Mouse (Mus musculus) liver, postnatal 0 days (tissue): ENCODE results near the gene Mybbp1a. TPM values are rescaled to one million over a fixed set of nuclear protein-coding genes. Genes with fewer than 3 reads are reported as not detected.
A peak's percentile ranks its signal among the peaks of the same experiment; 100 is the strongest.

Experiments used
- ATAC-seq: fragments of 200-750 bp; cut with Nextera tagmentation; 2 replicates; pipeline ENCODE4 v1.8.0; 2017; ENCODE audit warnings: mild to moderate bottlenecking, moderate library complexity
- DNase-seq: peaks from one replicate; pipeline ENCODE4 v3.0.0-alpha.2; 2016
- H3K27ac ChIP-seq: fragments of 300-500 bp; sonication (generic); 2 replicates; pipeline ENCODE4 v1.5.1; 2014; ENCODE audit warnings: antibody characterized with exemption, moderate library complexity, mild to moderate bottlenecking, low read depth
- H3K27me3 ChIP-seq: fragments of 300-500 bp; sonication (generic); 2 replicates; pipeline ENCODE4 v1.6.1; 2014; ENCODE audit warnings: low read length, control low read depth, mixed read lengths; ENCODE audit not compliant: insufficient read depth
- H3K36me3 ChIP-seq: fragments of 300-500 bp; sonication (generic); replicated peaks from 2 replicates; pipeline ENCODE4 v1.6.1; 2014; ENCODE audit warnings: mild to moderate bottlenecking, control low read depth, low read length, moderate library complexity, mixed read lengths; ENCODE audit not compliant: insufficient read depth
- H3K4me1 ChIP-seq: fragments of 300-500 bp; sonication (generic); 2 replicates; pipeline ENCODE4 v1.6.1; 2014; ENCODE audit warnings: antibody characterized with exemption, mild to moderate bottlenecking, control low read depth; ENCODE audit not compliant: insufficient read depth
- H3K4me2 ChIP-seq: fragments of 300-500 bp; sonication (generic); 2 replicates; pipeline ENCODE4 v1.6.1; 2014; ENCODE audit warnings: low read depth, mild to moderate bottlenecking, low read length, moderate library complexity, mixed read lengths
- H3K4me3 ChIP-seq: fragments of 300-500 bp; sonication (generic); 2 replicates; pipeline ENCODE4 v1.5.1; 2014; ENCODE audit warnings: low read depth, low read length
- H3K9ac ChIP-seq: fragments of 300-500 bp; sonication (generic); replicated peaks from 2 replicates; pipeline ENCODE4 v1.6.1; 2014; ENCODE audit warnings: mild to moderate bottlenecking, moderate library complexity
- H3K9me3 ChIP-seq: fragments of 300-500 bp; sonication (generic); 2 replicates; pipeline ENCODE4 v1.6.1; 2016; ENCODE audit warnings: mild to moderate bottlenecking, control low read depth, low read length, mixed read lengths
- CTCF ChIP-seq: sonication (generic); IDR thresholded peaks from 2 replicates; pipeline ENCODE4 v1.5.1; 2016; ENCODE audit warnings: antibody characterized with exemption, low read depth
- EP300 ChIP-seq: IDR thresholded peaks from 2 replicates; pipeline ENCODE4 v1.6.1; 2016; ENCODE audit warnings: antibody characterized with exemption, low read depth, mild to moderate bottlenecking
- WGBS: fragments of 180-500 bp; shearing (Covaris S2); extraction: QIAGEN DNeasy Blood & Tissue Kit; methylation state at CpG from one replicate; pipeline ENCODE4 v1.1.7; 2014; ENCODE audit not compliant: insufficient replicate concordance; 5-methylcytosine and 5-hydroxymethylcytosine counted together
- polyA plus RNA-seq: library from polyadenylated mRNA; unstranded; fragments of >200 nt; fragmentation: Nextera tagmentation; extraction: Ambion mirVana; gene quantifications from 2 replicates; pipeline ENCODE4 v1.2.1, GENCODE M21; 2015

Mybbp1a gene
- polyA plus RNA-seq, 1 experiment from 2014 or later = 44.5 TPM

GRCm38 (mm10) chr11:72446311-72447105 lies 5.4 kb downstream of the Mybbp1a start:
- no peaks in the 10 kb centered on the region for H3K9me3 ChIP-seq
- H3K27me3 ChIP-seq = no peaks in the 10 kb centered on the region
- H3K9ac ChIP-seq = no peak overlapping the region
- H3K4me1 ChIP-seq = peaks cover 11% of the 10 kb centered on the region
- TF ChIP-seq CTCF (peak; percentile 75), EP300 (no peak)
- ATAC-seq (peak; percentile 28; the same call in 1 of the 2 replicates), DNase-seq (peak; percentile 70)
- H3K36me3 ChIP-seq = peaks cover 89% of the 10 kb centered on the region
- no peak overlapping the region for H3K4me3 ChIP-seq
- WGBS = 70% methylated on average over 6 of the region's 6 CpGs
- H3K4me2 ChIP-seq = no peak overlapping the region
- H3K27ac ChIP-seq = no peak overlapping the region

DNA sequence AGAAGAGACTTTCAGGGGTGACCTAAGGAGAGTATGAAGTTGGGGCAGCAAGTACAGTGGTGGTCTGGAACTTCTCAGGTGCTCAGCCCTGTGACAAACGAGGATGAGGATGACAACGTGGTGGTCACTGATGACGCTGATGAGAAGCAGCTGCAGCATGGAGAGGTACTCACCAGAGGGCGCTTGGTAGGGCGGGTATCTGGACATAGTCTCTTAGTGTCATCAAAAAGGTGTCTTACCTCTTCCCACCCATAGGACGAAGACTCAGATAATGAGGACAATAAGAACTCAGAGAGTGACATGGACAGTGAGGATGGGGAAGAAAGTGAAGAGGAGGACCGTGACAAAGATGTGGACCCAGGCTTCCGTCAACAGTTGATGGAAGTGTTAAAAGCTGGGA lies 6.3 kb downstream of the Mybbp1a start:
- TF ChIP-seq CTCF (peak; percentile 42; the same call in 1 of the 2 replicates), EP300 (no peak)
- no peak overlapping the region for H3K27ac ChIP-seq
- H3K36me3 ChIP-seq = peaks cover 93% of the 10 kb centered on the region
- no peak overlapping the region for H3K4me2 ChIP-seq
- WGBS = 74% methylated on average over 8 of the region's 8 CpGs
- no peak overlapping the region for H3K4me3 ChIP-seq
- no peak overlapping the region for H3K9ac ChIP-seq
- no peaks in the 10 kb centered on the region for H3K9me3 ChIP-seq
- H3K4me1 ChIP-seq = peaks cover 3% of the 10 kb centered on the region
- DNase-seq (no peak), ATAC-seq (no peak)
- H3K27me3 ChIP-seq = no peaks in the 10 kb centered on the region

DNA sequence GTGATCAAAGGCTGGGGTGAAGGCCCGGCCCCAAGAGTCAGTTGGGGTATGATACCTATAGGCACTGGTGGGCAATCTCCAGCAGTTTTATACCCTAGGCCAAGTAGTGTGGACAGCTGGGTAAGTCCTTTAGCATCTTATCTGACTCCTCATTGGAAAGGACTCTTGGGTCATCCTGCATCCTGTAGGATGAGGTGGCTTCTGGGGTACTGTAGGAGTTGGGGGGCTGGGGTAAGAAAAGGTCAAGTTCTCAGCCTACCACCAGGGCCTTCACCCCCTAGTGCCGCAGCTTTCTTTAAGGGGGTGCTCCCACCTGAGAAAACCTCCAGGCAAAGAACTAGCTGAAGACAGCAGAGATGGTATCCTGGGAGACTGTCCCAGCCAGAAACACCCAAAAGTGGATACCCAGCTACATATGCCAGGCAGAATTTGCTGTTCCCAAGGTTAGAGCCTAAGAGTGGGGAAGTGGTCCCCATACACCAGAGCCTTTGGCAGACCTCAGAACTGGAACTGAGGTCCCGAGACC lies 11.0 kb downstream of the Mybbp1a start:
- ATAC-seq (no peak), DNase-seq (no peak)
- no peaks in the 10 kb centered on the region for H3K9me3 ChIP-seq
- 66% methylated on average over 3 of the region's 3 CpGs for WGBS
- no peaks in the 10 kb centered on the region for H3K27me3 ChIP-seq
- H3K4me2 ChIP-seq = no peak overlapping the region
- no peak for TF ChIP-seq CTCF
- no peak for TF ChIP-seq EP300
- H3K36me3 ChIP-seq = peaks cover 55% of the 10 kb centered on the region
- H3K4me1 ChIP-seq = no peaks in the 10 kb centered on the region; the same call in 1 of the 2 replicates
- H3K27ac ChIP-seq = no peak overlapping the region
- H3K4me3 ChIP-seq = no peak overlapping the region
- no peak overlapping the region for H3K9ac ChIP-seq

DNA sequence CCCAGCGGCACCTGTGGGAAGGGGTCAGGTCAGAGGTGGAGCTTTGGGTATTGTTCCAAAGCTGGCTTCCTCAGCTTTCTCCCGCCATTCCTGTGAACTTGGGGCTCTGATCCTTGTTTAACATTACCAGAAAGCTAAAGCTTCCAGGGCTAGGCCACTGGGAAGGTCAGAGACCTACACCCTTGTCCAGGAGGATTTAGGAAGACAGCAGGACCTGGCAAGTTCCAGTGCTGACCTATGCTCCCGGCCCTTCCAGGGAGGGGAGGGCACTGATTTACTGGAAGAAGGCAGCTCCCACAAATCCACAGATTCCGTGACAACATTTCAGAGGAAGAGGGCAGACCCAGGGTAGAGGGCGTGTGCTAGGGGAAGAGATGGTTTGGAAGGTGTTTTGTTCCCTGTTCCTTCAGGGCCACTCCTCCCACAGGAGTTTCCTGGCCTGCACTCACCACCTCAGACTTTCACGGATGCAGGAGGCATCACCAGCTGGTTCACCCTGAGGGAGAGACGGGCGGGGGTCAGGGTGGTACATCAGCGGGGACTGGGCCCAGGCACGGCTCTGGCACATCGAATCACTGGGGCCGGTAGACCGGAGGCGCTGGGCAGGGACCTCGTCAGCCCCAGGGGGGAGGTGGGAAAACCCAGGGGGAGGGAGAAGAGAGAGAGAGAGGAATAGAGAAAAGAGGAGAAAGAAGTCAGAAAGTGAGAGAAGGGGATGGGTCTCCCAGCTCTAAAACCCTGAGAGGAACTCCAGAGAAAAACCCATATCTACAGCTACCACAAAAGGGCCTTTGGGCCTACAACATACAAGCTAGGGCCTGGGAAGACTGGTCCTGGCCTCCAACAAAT lies 12.2 kb downstream of the Mybbp1a start:
- TF ChIP-seq CTCF (no peak), EP300 (no peak)
- WGBS = 68% methylated on average over 15 of the region's 15 CpGs
- Histone ChIP-seq H3K9me3 (no peaks in the 10 kb centered on the region), H3K9ac (no peak overlapping the region), H3K27me3 (no peaks in the 10 kb centered on the region), H3K4me2 (no peak overlapping the region), H3K4me3 (no peak overlapping the region), H3K4me1 (peaks cover 3% of the 10 kb centered on the region; the same call in 1 of the 2 replicates), H3K36me3 (peaks cover 45% of the 10 kb centered on the region), H3K27ac (no peak overlapping the region)
- DNase-seq (no peak), ATAC-seq (no peak)

- Histone ChIP-seq H3K27me3 (no peaks in the 10 kb centered on the region), H3K4me2 (no peak overlapping the region), H3K9me3 (no peaks in the 10 kb centered on the region), H3K36me3 (peaks cover 22% of the 10 kb centered on the region), H3K4me3 (no peak overlapping the region), H3K4me1 (peaks cover 18% of the 10 kb centered on the region), H3K9ac (no peak overlapping the region), H3K27ac (no peak overlapping the region)
- no peak for TF ChIP-seq CTCF
- 89% methylated on average over 5 of the region's 5 CpGs for WGBS
- no peak for DNase-seq
- no peak for ATAC-seq
Measured at GRCm38 (mm10) chr11:72455694-72456093, 14.5 kb downstream of the Mybbp1a start.

DNA sequence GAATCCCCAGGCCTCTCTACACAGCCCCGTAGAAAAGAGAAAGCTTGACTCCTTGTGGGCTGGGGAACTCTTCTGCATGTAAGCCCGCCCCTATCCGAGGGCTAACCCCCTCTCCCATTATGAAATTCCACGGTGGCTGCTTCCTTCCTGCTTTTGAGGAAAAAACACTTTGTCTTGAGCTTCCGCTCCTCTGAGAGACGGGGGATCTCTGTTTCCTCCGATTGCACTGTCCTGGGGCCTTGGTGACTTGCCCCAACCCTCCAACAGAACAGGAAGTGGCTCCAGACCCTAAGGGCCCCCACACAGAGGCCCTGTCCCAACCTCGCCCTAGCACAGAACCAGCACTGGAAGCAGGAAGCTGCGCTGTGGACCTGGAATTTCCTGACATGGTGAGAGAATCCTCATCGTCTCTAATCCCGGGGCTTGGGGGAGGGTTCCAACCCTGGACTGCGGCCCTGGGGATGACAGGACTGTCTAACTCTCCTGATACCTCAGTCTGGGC lies 16.9 kb downstream of the Mybbp1a start:
- ATAC-seq (peak; percentile 77), DNase-seq (peak; percentile 52)
- peak overlapping the region; percentile 78 for H3K27ac ChIP-seq
- WGBS = 41% methylated on average over 12 of the region's 12 CpGs
- H3K4me3 ChIP-seq = peak overlapping the region; percentile 30
- peak overlapping the region; percentile 58 for H3K4me2 ChIP-seq
- H3K27me3 ChIP-seq = no peaks in the 10 kb centered on the region
- H3K9ac ChIP-seq = peak overlapping the region; percentile 38; the same call in 1 of the 2 replicates
- 0 out of 2 replicates have a peak, but pooled peaks cover 4% of the 10 kb centered on the region for H3K36me3 ChIP-seq
- H3K4me1 ChIP-seq = peaks cover 32% of the 10 kb centered on the region
- H3K9me3 ChIP-seq = no peaks in the 10 kb centered on the region
- peak; percentile 48; the same call in 1 of the 2 replicates for TF ChIP-seq EP300
- no peak for TF ChIP-seq CTCF
